Comparison of ENCODE assay signal across 21 mouse cellular contexts in the genomic region with DNA sequence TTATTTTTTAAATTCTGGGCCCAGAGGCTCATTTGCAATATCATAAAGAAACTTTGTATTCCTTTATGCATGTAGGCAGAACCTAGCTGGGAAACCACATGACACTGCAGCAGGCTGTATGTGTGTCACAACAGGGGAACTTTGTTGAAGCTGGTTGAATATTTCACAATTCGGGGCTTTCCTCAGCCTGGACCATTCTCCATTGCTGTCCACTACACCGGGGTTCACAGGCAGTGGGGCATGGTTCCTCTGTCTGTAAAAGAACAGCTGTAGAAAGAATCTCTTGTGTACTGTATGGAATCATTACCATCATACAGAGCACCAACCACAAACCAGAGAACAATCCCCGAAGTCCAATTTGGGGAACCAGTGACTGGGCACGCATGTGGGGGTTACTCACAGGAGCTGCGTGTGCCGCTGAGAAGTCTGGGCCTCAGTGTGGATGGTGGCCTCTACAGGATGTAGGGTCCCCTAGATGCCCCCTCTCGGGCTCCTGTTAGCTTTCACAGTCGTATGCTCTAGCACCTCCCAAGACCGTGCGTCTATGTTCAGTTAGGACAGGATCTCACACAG. TPM values are rescaled to one million over a fixed set of nuclear protein-coding genes. Genes with fewer than 3 reads are reported as not detected.
DNase-seq lines count a peak whose midpoint lies in the region; ATAC-seq and TF ChIP-seq lines count a peak whose summit lies in the region.
"Had no signal": no experiment of that assay in that cellular context is flagged by ENCODE, and none has a peak within 500 bp of the region (broad histone marks: within the 10 kb centered on the region; RNA-seq: fewer than 3 reads in every experiment).

No protein-coding gene starts in this region.

- H3K9ac ChIP-seq in liver, postnatal 0 days (replicated peaks) = no peak overlapping the region
- H3K9ac ChIP-seq in liver, embryonic 11.5 days (ENCODE audit: low read depth, low read length) = no peak overlapping the region
- H3K9ac ChIP-seq: forebrain, embryonic 13.5 days; liver, embryonic 13.5 days; midbrain, embryonic 12.5 days had no signal

- 66% methylated on average over 10 of the region's 10 CpGs for WGBS in liver, postnatal 0 days (ENCODE audit: insufficient replicate concordance)
- 86% methylated on average over 10 of the region's 10 CpGs for WGBS in liver, embryonic 11.5 days

- H3K27me3 ChIP-seq in liver, postnatal 0 days (ENCODE audit: insufficient read depth, low read length) = no peaks in the 10 kb centered on the region
- H3K27me3 ChIP-seq in liver, embryonic 11.5 days (replicated peaks; ENCODE audit: control insufficient read depth, insufficient read depth, low read length) = no peaks in the 10 kb centered on the region
- H3K27me3 ChIP-seq: forebrain, embryonic 13.5 days; liver, embryonic 13.5 days; midbrain, embryonic 12.5 days had no signal

- H3K4me2 ChIP-seq in liver, postnatal 0 days (ENCODE audit: low read depth, low read length) = no peak overlapping the region
- no peak overlapping the region for H3K4me2 ChIP-seq in liver, embryonic 11.5 days
- H3K4me2 ChIP-seq: forebrain, embryonic 13.5 days; liver, embryonic 13.5 days; midbrain, embryonic 12.5 days had no signal

- no peak for TF ChIP-seq POLR2A in bone marrow macrophage, adult 2 months (IDR thresholded peaks at IDR 0.05; ENCODE audit: borderline replicate concordance, low read depth, low read length)

- ATAC-seq in liver, postnatal 0 days = peak; percentile 84
- ATAC-seq in liver, embryonic 11.5 days (replicated peaks; ENCODE audit: low FRiP score) = no peak
- ATAC-seq in inflammation-experienced regulatory T-cells, adult 6 months = no peak
- ATAC-seq: forebrain, embryonic 13.5 days had no signal

- no peak overlapping the region for H3K4me3 ChIP-seq in liver, postnatal 0 days (ENCODE audit: low read depth, low read length)
- no peak overlapping the region for H3K4me3 ChIP-seq in liver, embryonic 11.5 days (ENCODE audit: low read depth, low read length)
- H3K4me3 ChIP-seq in bone marrow macrophage, adult 2 months (ENCODE audit: insufficient read depth, low read length) = no peak overlapping the region
- H3K4me3 ChIP-seq: embryonic facial prominence, embryonic 10.5 days; forebrain, embryonic 13.5 days; layer of hippocampus, adult 2 months; liver, embryonic 13.5 days; midbrain, embryonic 12.5 days had no signal

- 0 out of 2 replicates have a peak, but pooled peaks cover 4% of the 10 kb centered on the region for H3K4me1 ChIP-seq in liver, postnatal 0 days (ENCODE audit: insufficient read depth)
- H3K4me1 ChIP-seq in liver, embryonic 11.5 days (replicated peaks; ENCODE audit: control insufficient read depth, insufficient read depth, low read length) = no peaks in the 10 kb centered on the region
- peaks cover 18% of the 10 kb centered on the region for H3K4me1 ChIP-seq in bone marrow macrophage, adult 2 months (ENCODE audit: control insufficient read depth, insufficient read depth, low read length)
- H3K4me1 ChIP-seq: embryonic facial prominence, embryonic 10.5 days; liver, embryonic 13.5 days; midbrain, embryonic 12.5 days had no signal

- peaks cover 29% of the 10 kb centered on the region for H3K36me3 ChIP-seq in liver, postnatal 0 days (replicated peaks; ENCODE audit: insufficient read depth, low read length)
- H3K36me3 ChIP-seq in liver, embryonic 11.5 days (ENCODE audit: control insufficient read depth, insufficient read depth, low read length) = no peaks in the 10 kb centered on the region
- H3K36me3 ChIP-seq: embryonic facial prominence, embryonic 10.5 days; midbrain, embryonic 12.5 days had no signal

- no peak for TF ChIP-seq CTCF in liver, postnatal 0 days (IDR thresholded peaks at IDR 0.05; ENCODE audit: low read depth)
- TF ChIP-seq CTCF in bone marrow macrophage, adult 2 months (IDR thresholded peaks at IDR 0.05; ENCODE audit: low read depth, low read length) = no peak

- H3K27ac ChIP-seq in liver, postnatal 0 days (ENCODE audit: low read depth) = no peak overlapping the region
- no peak overlapping the region for H3K27ac ChIP-seq in liver, embryonic 11.5 days (ENCODE audit: low read depth, low read length)
- H3K27ac ChIP-seq in bone marrow macrophage, adult 2 months (ENCODE audit: insufficient read depth, low read depth, low read length) = peak overlapping the region; percentile 88
- H3K27ac ChIP-seq: embryonic facial prominence, embryonic 10.5 days; forebrain, embryonic 13.5 days; layer of hippocampus, adult 2 months; liver, embryonic 13.5 days; midbrain, embryonic 12.5 days had no signal

- H3K9me3 ChIP-seq in liver, postnatal 0 days (ENCODE audit: low read length) = no peaks in the 10 kb centered on the region
- H3K9me3 ChIP-seq in liver, embryonic 11.5 days (ENCODE audit: control insufficient read depth, low read length) = no peaks in the 10 kb centered on the region
- H3K9me3 ChIP-seq: embryonic facial prominence, embryonic 10.5 days; forebrain, embryonic 13.5 days; liver, embryonic 13.5 days; midbrain, embryonic 12.5 days had no signal

- TF ChIP-seq EP300 in liver, postnatal 0 days (IDR thresholded peaks at IDR 0.05; ENCODE audit: low read depth) = no peak

- DNase-seq in liver, postnatal 0 days = peak; percentile 36
- DNase-seq in liver, embryonic 11.5 days (ENCODE audit: low spot score) = no peak
- DNase-seq in A20 (ENCODE audit: low read depth, low spot score) = peak; percentile 83
- DNase-seq in monocyte, adult 2 months (ENCODE audit: low read depth in 1 of 2, low spot score in 2 of 2) = peak; percentile 73 to 76
- DNase-seq in adrenal gland, postnatal 36 days = no peak
- DNase-seq in kidney, postnatal 25 days = no peak
- DNase-seq: adrenal gland, postnatal 10 days; B cell, adult 2 months; cerebellum, adult 11-12 months; gastrocnemius, postnatal 36 days; kidney, adult 2 months; kidney, postnatal 10 days; liver, embryonic 13.5 days; right cerebral cortex, postnatal 14 days; spleen, adult 18-20 months had no signal

RNA-seq across cellular contexts. Expression of gene Syk, which starts 53.3 kb away (rescaled TPM):
- 6.0 and 6.8 TPM in 2 replicates for polyA plus RNA-seq in liver, postnatal 0 days (2015; fragmentation: Nextera tagmentation; extraction: Ambion mirVana)
- polyA plus RNA-seq in liver, embryonic 11.5 days (2014; fragmentation: Nextera tagmentation; extraction: Ambion mirVana) = 10.1 and 10.7 TPM in 2 replicates
- 182 and 184 TPM in 2 replicates for polyA plus RNA-seq in bone marrow macrophage, adult 2 months (2012; ENCODE audit: insufficient read depth, insufficient read length, missing spikeins)
- 1 to 10 TPM; 3.1 to 6.6 TPM for total RNA-seq in adrenal gland, postnatal 36 days (2021)
- polyA plus RNA-seq in inflammation-experienced regulatory T-cells, adult 6 months (2017; shearing (Covaris generic)) = 1 to 10 TPM in 1 of 3 experiments, under 1 TPM in 2; 0.16 to 1.1 (median 0.97) TPM

Comparison
In these comparisons a context has a peak if more than half of its experiments do, and no peak if none do; other contexts are left out.
1. DNase-seq: peak in liver, postnatal 0 days (single experiment), A20 (single experiment) and monocyte, adult 2 months (2 of 2); none in liver, embryonic 11.5 days (single experiment), adrenal gland, postnatal 36 days (0 of 2) and kidney, postnatal 25 days (0 of 2).
2. RNA of gene Syk, which starts 53.3 kb away (polyA plus RNA-seq): 182 to 184 TPM in bone marrow macrophage, adult 2 months; 10.1 to 10.7 TPM in liver, embryonic 11.5 days, 6.0 to 6.8 TPM in liver, postnatal 0 days and 0.16 to 1.1 TPM in inflammation-experienced regulatory T-cells, adult 6 months; every median in the first group is over 10 times any median in the second.